Mouse (Mus musculus): ENCODE measurements around the gene Spata19.
A peak's percentile ranks its signal among the peaks of the same experiment; 100 is the strongest.

The Spata19 gene

DNA sequence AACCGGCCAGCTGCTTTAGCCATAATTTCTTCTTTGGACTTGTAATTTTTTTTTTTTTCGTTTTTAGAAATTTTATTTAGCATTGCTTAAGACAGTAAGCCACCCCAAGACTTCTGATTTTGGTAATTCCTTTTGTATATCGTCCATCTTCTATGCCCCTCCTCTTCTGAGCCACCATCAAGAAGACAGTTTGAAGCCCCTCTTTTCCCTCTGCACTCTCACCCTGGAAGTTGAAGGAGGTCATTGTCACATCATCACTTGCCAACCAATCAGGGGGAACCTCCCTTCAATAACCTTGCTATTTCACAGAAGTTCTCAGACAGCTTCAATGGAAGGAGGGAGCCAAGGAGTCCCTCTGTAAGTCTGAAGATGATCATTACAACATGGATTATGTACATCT is at the start of gene Spata19:
Gene Spata19 (plus strand): TSS at position 301 of the 400 bp plus-strand sequence.
- DNase-seq, result no peak

DNA sequence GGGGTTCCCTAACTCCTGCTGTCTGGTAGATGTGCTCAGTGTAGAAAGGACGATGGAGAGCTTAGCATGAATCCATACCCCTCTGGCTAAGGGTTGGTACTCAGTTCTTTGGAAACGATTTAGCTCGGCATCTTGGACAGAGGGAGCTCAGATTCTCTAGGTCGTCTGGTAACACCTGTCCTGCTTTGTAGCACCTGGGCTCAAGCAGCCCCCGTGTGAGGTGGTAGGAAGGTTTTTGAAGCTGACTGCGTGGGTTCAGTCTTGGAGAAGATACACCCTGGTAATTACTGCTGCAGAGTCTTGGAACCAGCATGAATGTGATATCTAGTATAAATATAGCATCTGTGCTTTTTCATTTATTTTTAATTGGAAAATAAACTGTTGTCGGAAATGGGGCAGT is 43.5 kb upstream of the Spata19 start:
- DNase-seq, result no peak

DNA sequence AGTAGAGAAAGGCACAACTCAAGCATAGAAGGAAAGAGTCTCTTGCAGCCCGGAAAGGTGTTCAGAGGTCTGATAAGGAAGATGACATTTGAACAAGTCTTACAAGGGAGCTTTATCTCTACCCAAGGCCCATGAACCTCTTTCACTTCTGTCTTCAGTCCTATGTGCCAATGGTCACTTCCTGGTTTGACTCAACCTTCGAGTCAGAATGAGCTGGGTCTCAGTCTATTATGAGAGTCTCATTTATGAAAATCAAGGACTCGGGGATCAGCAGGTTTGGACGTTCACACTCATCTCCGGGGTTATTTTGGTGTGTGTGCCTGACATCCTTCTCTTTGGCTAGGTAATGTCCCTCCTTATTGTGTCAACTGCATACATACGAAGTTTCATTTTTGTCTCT is 38.7 kb upstream of the Spata19 start:
- DNase-seq, result no peak

DNA sequence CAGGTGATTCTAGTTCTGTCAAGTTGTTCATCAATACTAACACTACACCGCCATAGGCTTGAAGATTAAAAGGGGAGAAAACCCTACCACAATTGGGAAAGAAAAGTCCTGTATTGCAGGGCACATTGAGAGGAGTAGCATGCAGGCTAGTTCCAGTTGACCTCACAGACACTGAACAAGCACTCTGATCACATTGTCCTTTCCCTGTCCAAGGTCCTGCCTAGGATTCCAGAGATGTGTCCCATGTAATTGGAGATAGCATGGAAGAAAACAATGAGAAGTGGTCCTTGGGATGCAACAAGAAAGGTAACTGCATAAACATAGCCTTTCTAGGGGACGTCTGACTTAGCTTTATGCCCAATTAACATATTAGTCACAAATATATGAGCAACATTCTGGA is 29.4 kb upstream of the Spata19 start:
- no peak for DNase-seq

DNA sequence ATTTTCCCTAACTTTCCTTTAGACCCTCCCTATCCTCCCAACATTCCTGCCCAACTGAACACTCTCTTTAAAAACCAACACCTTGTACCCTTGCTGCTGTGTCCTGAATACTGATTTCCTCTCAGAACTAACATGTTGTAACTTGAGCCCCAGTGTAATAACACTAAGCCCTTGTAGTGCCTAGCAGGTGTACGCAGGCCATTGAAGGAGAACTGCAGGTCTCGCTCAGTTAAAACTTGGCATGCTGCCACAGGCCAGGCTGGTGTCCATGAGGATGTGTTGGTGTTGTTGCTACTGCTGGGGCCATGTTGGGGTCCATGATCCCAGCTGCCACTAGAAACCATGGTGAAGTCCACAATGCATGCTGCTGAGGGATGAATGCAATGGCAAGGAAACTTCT is 27.5 kb upstream of the Spata19 start:
- peak; percentile 5 for DNase-seq

DNA sequence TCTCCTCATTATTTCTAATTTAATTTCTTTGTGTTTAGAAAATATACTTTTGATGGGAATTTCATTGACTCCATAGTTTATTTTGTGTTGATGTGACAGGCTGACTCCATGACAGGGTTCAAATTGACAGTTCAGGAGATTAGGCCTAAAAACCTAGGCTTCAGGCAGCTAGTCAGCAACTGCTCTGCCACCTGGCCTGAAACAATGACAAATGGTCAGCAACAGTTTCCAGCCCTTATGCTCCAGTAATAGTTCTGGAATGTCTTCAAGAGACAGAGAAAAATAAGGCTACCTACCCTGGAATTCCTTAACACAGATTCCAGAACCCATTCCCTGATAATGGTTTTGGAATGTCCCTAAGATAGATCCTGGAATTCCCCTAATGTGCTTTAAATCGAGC is 20.9 kb upstream of the Spata19 start:
- DNase-seq, result no peak

DNA sequence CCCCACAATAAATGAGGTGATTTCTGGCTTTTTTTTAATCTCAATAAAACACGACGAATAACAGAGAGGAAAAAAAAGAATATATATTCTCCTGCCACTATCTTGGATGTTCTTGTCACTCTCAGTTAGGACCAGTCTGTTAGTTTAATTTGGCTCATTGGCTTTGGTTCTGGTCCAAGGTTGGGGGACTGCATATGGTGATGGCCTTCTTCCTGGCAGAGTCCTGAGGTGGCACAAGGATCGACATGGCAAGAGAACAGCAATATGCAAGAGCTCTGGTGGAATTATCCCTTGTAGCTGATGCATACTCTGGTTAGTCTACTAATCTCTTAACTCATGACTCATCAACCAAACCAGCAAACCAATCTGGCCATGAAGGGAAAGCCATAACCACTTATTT is 9.6 kb upstream of the Spata19 start:
- DNase-seq, result no peak

DNA sequence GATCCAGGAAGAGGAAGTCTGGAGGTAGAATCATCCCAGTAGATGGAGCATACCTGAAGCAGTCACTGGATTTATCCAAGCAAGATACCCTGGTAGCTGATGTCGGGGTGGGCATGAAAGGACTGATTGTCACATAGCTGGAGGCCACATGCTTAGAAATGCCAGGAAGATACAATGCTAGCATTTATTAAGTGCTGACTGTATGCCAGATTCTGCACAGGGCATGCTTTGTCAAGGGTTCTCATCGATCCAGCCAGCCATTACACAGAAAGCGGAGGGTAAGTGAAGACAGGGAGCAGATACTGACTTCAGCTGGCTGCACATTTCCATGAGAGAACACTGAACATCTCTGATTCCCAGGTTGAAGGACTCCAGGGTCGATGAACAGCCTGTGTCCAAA is 4.6 kb downstream of the Spata19 start:
- no peak for DNase-seq

DNA sequence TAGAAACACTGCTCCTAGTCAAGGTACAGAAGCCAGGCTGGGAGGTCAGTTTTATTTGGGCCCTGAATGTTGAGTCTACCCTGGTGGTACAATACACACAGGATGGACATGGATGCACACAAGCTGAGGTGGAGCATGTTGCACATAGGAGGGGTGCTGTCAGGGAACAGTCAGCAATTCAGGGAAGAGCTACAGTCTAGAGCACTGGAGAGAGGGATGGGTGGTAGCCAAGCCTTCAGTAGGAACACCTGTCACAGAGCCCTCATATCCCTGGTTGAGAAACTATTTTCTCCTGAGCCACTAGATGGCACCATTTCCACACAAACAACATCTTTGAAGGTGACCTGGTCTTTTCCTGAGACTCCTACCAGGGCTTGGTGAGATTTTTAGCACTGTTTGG is 13.1 kb downstream of the Spata19 start:
- peak; percentile 2 for DNase-seq

DNA sequence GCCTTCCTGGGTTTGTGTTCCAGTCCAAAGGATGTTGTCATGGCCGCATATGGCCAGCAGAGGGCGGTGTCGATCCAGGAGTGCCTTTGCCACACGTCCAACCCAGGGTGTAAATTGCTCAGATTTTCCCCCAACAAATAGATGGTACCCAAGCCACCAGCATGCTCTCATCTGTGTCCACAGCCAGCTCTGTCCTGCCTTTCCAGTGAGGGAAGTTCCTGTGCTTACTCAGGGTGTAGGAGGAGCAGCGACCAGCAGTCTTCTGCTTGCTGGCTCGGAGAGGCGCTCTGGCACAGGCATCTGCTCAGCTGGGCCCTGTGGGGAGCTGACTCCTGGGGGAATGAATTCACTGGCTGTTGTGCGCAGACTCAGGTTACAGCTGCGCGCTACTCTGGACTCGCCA is 17.5 kb downstream of the Spata19 start:
- peak; percentile 6 for DNase-seq

DNA sequence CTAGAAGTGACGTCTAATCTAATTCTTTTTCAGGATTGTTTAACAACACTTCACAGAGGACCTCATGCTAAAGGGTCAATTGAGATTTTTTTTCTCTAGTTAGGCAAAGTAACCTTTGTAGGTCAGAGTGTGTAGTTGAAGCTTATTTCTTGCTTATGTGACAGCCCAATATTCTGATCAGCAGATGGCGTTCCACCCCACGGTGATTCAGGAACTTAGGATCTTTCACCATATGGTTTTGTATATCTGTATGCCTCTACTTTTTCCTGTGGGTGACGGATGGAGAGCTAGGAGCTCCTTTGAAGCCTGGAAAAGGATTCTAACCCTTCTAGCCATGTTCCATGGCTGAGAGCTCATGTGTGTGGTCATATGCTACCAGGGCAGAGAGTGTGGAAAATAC is 27.9 kb downstream of the Spata19 start:
- DNase-seq, result no peak

DNA sequence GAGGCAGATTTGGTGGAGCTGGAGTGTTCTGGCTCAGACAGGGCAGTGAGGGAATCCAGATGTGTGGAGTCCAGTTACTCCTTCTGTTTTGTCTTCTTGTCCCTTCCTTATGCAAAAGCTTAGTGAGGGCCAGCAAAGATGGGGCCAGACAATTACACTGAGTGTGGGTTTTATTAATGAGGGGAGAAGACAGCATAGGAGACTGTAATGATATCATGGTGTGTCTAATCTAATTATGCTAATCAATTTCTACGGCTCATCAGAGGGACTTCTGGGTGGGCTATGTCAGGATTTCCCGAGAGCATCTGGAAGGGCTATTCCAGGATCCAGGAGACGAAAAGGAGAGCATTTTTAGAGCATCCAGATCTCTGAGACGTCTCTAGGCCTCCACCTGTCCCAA is 32.0 kb downstream of the Spata19 start:
- DNase-seq, result no peak

DNA sequence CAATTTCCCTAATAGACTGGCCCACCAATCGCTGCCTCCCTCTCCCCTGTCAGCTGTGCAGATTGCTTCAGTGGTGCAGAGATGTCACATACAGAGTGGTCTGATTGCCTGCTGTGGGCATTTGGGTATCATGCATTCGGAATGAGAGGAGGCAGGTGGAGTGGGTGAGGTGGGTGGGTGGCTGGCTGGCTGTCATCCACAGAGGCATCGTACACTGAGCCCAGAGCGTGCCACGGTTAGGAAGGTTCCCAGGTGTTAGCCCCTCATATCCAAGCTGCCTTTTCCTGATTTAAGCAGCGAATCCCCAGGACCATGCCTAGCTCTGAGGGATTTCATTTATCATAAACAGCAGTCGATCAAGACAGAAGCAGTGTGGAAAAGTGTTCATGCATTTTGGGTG is 36.7 kb downstream of the Spata19 start:
- DNase-seq, result no peak

DNA sequence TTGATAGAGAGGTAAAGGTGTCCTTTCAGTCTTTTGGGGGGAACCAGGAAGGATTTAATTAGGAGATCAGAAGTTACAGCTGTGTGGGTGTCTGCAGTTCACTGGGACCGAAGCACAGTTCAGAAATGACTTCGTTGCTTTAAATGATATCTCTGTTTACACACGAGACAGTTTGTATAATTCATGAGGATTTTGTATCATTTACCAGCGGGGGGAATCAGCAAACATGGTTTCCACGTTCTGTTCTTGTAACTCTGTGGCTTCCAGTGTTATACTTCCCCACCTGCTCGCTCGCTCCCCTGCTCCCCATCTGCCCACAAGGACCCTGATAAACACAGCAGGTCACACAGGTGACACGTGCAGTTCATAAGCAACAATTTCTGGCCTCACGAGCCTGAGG is 39.3 kb downstream of the Spata19 start:
- no peak for DNase-seq

DNA sequence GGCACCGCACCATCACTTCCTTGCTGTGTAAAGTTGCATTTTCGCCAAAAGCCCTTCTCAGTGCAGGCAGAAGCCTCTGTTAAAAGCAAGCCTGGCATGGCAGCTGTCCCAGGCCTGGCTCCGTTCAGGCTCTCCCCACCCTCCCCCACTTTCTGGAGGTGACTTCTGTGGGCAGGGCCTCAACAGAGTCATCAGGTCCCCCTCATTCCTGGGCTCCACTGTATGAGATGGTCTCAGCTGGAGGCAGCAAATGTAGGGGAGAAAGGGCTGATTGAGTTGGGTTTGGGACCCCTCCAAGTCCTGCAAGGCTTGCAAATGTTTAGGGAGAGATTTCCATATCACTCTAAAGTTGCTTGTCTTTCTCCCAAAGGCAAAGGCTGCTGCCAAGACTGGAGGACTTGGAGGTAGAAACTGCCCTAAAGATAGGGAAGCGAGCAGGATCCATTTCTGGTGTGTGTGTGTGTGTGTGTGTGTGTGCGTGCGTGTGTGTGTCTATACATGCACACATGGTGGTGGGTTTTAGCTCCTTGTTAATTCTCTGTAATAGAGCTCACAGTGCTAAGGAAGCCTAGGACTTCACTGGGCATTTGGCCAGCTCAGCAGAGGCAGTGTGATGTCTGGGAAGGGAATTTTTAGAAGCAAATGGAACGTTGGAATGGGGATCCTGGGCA is 40.9 kb downstream of the Spata19 start:
- no peak for DNase-seq

DNA sequence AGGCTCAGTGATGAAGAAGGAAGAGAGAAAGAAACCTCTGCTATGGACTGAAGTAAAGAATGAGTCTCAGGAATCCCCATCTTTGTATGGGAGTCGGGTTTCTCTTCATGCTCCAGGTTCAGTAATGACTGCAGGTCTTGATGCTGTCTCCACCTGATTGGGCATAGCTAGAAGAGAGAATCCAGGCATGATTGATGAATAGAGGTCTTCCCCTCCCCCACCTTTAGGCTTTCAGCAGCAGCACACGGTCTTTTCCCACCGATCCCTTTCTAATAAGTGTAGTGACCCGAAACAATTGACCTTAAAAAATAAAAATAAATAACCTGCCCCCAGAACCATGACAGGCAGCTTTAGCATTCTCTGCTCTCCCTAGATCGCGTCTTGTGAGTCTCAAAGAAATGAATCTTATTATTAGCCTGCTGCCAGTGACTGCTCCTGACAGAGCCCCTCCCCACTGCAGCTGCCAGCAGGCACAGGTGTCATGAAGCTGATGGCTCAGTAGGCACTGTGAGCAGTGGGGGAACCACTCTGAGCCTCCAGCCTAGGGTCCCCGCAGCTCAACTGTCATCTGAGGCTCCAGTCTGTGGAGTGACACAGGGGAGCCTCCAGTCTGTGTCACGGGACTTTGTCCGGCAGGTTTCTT is 53.3 kb downstream of the Spata19 start:
- DNase-seq, result no peak

Data from kidney, adult 11 months (tissue).